17 mouse cellular contexts compared by ENCODE assay signal in genomic region chr7:89436404-89436803, GRCm38 (mm10).
"Had no signal": no experiment of that assay in that cellular context is flagged by ENCODE, and none has a peak within 500 bp of the region (broad histone marks: within the 10 kb centered on the region; RNA-seq: fewer than 3 reads in every experiment).

No protein-coding gene starts in this region.

- H3K27me3 ChIP-seq: liver, embryonic 15.5 days; lung, embryonic 15.5 days; megakaryocyte, embryonic 14.5 days; midbrain, embryonic 12.5 days; neural tube, embryonic 12.5 days had no signal

- DNase-seq: liver, postnatal 0 days; lung, adult 2 months; lung, postnatal 14 days; lung, postnatal 36 days; midbrain, embryonic 14.5 days; right cerebral cortex, postnatal 14 days; thymus, adult 2 months; thymus, postnatal 25 days; thymus, postnatal 4 days had no signal

- H3K36me3 ChIP-seq: liver, embryonic 15.5 days; lung, embryonic 15.5 days; midbrain, embryonic 12.5 days; neural tube, embryonic 12.5 days had no signal

- H3K4me1 ChIP-seq: liver, embryonic 15.5 days; megakaryocyte, embryonic 14.5 days; midbrain, embryonic 12.5 days; neural tube, embryonic 12.5 days had no signal

- ATAC-seq: liver, postnatal 0 days; lung, postnatal 0 days; midbrain, embryonic 16.5 days had no signal

- H3K9me3 ChIP-seq: liver, embryonic 15.5 days; lung, embryonic 15.5 days; megakaryocyte, embryonic 14.5 days; midbrain, embryonic 12.5 days; neural tube, embryonic 12.5 days had no signal

- H3K27ac ChIP-seq: liver, embryonic 15.5 days; lung, embryonic 15.5 days; macrophage; midbrain, embryonic 12.5 days; neural tube, embryonic 12.5 days had no signal

- H3K4me3 ChIP-seq: liver, embryonic 15.5 days; lung, embryonic 15.5 days; megakaryocyte, embryonic 14.5 days; midbrain, embryonic 12.5 days; neural tube, embryonic 12.5 days had no signal

- H3K4me2 ChIP-seq: liver, embryonic 15.5 days; lung, embryonic 15.5 days; midbrain, embryonic 12.5 days; neural tube, embryonic 12.5 days had no signal

- H3K9ac ChIP-seq: liver, embryonic 15.5 days; liver, postnatal 0 days; lung, embryonic 15.5 days; midbrain, embryonic 12.5 days; neural tube, embryonic 12.5 days had no signal
